Mouse (Mus musculus): Measurements from ENCODE around the gene Zfp663.

Gene Zfp663

GRCm38 (mm10) chr2:165368496-165368895 lies at the start of gene Zfp663:
Zfp663 (minus strand) TSS chr2:165368729.
- in situ Hi-C loops (cut with MboI, MseI): no loop called here

DNA sequence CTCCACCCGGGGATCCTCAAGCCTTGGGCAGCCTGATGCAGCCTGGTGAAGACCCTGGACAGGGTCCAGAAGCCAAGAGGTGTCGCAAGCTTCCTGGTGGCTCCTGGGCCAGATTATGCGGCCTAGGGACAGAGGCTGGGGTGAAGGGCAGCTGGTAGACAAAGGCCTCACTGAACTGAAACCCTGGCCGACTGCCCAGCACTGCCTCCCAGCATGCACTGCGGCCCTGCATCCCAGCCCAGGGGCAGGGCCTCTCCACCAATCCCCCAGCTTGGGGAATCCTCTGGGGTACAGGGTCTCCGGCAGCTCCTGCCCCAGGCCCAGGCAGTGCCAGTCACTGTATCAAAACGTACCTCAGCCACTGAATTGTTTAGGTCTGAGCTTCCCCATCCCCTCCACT lies 48.8 kb upstream of the Zfp663 start:
- in situ Hi-C loops (cut with MboI, MseI): no loop called here

GRCm38 (mm10) chr2:165415795-165416194 lies 47.3 kb upstream of the Zfp663 start:
- in situ Hi-C loops (cut with MboI, MseI): no loop called here

- in situ Hi-C loops (cut with MboI, MseI): no loop called here
These were observed 46.7 kb upstream of the Zfp663 start for GRCm38 (mm10) chr2:165415141-165415721.

DNA sequence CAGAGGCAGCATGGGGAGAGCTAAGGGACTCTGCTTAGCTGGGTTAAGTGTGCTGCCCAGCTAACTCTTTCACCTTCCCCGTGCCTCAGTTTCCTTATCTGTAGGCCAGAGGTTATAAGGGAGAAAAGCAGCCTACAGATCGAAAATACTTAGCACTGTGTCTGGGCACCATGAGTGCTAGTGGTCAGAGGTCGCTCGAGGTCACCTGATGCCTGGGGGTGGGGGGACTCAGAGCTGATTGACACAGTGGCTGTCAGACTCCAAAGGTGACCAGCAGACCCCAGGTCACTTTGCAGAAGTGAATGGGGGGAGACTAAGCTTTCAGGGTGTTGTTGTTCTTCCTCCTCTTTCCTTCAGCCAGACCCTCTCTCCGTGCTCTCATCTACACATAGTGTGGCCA lies 45.8 kb upstream of the Zfp663 start:
- in situ Hi-C loops (cut with MboI, MseI): no loop called here

GRCm38 (mm10) chr2:165413884-165414283 lies 45.4 kb upstream of the Zfp663 start:
- in situ Hi-C loops (cut with MboI, MseI): no loop called here

GRCm38 (mm10) chr2:165407700-165408301 lies 39.3 kb upstream of the Zfp663 start:
- in situ Hi-C loops (cut with MboI, MseI): no loop called here

DNA sequence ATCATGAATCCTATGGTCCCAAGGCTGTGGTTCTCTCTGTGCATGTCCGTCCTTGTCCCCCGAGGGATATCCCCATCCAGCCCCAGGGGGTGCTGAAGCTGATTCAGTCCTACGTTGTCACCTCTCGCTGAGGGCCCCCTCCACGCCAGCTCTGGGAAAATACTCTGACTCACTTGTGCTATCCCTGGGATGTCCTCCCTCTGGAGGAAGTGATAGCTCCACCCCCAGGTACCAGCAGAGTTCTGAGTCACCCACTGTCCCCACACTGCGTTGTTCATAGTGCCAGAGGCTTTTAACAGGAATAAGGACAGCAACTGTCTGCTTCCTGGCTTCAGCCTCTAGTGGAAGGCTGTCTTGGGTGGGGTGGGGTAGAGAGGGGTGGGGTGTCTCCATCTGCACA lies 36.8 kb upstream of the Zfp663 start:
- in situ Hi-C loops (cut with MboI, MseI): no loop called here

DNA sequence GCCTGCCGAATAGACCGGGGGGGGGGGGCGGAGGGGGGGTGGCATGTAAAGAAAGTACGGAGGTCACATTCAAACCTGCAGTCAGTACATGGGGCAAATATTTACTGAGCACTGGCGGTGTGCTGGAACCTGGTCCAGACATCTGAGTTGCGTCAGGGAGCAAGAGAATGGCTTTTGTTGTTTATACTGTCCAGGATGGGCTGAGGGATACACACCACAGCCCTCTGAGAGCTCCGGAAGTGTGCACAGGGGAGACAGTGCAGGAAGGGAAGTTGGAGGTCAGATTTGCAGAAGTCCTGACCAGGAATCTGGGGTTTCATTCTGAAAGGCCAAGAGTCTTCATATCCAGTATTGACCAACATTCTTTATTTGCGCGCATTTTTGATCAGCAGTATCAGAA lies 36.4 kb upstream of the Zfp663 start:
- in situ Hi-C loops (cut with MboI, MseI): no loop called here

GRCm38 (mm10) chr2:165398164-165398785 lies 29.7 kb upstream of the Zfp663 start:
- in situ Hi-C loops (cut with MboI, MseI): no loop called here

- in situ Hi-C loops (cut with MboI, MseI): no loop called here
These were observed 29.1 kb upstream of the Zfp663 start for GRCm38 (mm10) chr2:165397502-165398163.

DNA sequence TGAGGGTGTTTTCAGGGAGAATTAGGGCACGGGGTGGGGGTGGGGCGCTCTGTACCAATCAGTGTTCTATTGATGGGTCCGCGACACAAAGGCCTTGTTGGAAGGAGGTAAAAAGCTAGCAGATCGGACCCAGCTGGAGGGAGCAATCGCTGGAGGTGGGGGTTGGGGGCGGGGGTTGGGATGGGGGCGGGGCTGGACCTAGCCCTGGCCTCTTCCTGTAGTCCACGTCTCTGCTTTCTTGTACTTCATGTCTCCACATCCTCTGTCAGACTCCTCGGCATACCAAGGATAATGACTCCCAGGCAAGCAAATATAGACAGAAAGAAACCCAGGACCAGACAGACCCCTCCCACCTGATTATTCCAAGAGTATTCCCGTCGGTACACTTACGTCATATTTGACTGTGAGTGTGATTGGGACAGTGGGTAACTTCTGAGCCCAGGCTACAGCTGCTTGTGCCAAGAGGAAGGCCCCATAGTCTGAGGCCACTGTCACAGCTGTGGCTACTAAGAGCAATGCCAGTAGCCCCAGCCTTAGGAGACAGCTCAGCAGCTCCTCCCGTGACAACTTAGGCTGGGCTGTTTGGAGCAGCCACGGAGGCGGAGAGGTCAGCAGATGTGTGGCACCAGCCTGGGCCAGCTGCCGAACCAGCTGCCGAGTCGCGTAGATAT lies 28.4 kb upstream of the Zfp663 start:
- in situ Hi-C loops (cut with MboI, MseI): no loop called here

GRCm38 (mm10) chr2:165392156-165392555 lies 23.6 kb upstream of the Zfp663 start:
- in situ Hi-C loops (cut with MboI, MseI): no loop called here

DNA sequence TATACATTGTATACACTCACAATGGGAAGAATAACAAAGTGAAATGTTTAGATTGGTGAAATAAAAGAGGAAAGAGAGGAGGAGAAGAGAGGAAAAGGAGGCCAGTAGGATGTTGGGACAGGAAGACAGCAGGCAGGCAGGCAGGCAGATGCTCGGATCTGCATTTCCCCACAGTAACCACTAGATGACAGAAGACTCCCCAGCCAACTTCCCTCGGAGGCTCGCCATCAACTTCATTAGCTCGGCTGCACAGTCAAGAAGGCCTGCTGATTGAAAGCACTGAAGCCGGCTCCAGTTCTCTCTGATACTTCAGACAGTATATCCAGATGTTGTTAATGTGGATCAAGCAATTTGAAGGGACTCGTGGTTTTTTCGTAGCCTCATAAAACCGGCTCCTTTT lies 23.0 kb upstream of the Zfp663 start:
- in situ Hi-C loops (cut with MboI, MseI): no loop called here

DNA sequence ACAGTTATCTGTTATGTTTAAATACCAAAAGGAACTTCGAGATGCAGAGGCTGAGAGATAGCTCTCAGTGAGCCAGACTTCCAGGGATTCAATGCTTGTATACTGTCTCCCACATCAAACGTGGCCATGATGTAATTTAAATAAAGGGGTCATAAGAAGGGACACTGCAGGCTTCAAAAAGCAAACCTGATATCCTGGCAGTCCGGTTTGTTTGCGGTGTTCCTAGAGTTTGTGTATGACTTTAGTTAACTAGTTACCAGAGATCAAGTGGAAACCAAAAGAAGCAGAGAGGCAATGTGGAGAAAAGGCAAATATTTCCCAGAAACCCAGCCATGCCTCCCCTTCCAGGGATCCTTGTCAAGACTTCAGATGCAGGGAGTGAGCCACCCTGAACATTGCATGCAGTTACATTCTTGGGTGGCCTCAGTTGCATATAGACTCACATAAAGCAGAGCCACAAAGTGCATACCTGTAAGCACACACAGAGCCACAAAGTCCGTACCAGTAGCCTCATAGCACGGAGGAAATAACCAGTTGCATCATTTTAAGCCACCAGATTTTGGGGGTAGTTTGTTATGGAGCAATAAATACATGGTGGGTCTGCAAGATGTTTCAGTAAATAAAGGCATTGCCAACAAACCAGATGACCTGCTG lies 20.9 kb upstream of the Zfp663 start:
- in situ Hi-C loops (cut with MboI, MseI): no loop called here

- in situ Hi-C loops (cut with MboI, MseI): no loop called here
These were observed 19.4 kb upstream of the Zfp663 start, which contains the start of gene Zfp334 for GRCm38 (mm10) chr2:165387844-165388495. Zfp334 (minus strand) TSS chr2:165388259.

DNA sequence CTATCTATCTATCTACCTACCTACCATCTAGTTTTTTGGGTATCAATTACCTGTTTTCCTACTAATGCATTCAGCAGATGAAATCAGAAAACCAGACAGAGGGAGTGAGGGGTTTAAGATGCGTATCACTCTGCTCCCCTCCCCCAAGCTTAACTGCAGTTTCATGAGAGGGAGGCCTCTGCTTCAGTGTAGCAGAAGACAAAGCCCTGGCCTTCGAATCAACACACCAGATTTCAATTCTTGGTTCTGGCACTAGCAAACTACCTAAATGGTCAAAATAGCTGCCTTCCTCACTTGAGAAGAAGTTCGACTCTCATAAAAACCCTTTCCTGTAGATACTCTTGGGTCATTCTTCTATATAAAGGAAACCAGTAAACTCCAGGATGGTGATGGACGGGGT lies 18.8 kb upstream of the Zfp663 start:
- in situ Hi-C loops (cut with MboI, MseI): no loop called here

- in situ Hi-C loops (cut with MboI, MseI): no loop called here
These were observed 11.5 kb upstream of the Zfp663 start for GRCm38 (mm10) chr2:165380050-165380449.

GRCm38 (mm10) chr2:165376001-165376400 lies 7.5 kb upstream of the Zfp663 start:
- in situ Hi-C loops (cut with MboI, MseI): loop anchor here (10.0 kb wide), 1 partner anchor 1071 kb away; no protein-coding TSS in a partner anchor

GRCm38 (mm10) chr2:165375478-165375877 lies 6.9 kb upstream of the Zfp663 start:
- in situ Hi-C loops (cut with MboI, MseI): loop anchor here (10.0 kb wide), 1 partner anchor 1071 kb away; no protein-coding TSS in a partner anchor

GRCm38 (mm10) chr2:165371066-165371465 lies 2.5 kb upstream of the Zfp663 start:
- in situ Hi-C loops (cut with MboI, MseI): loop anchor here (10.0 kb wide), 1 partner anchor 1066 kb away; no protein-coding TSS in a partner anchor

Measured in T-helper 2 cell (primary cell).